Mouse (Mus musculus) CH12.LX (cell line): ENCODE data around the gene Gm20388. TPM values are rescaled to one million over a fixed set of nuclear protein-coding genes. Genes with fewer than 3 reads are reported as not detected.

ENCODE experiments used
- DNase-seq: peaks from one replicate; pipeline ENCODE4 v3.0.0-alpha.2; 2013; ENCODE audit errors: extremely low read depth
- H3K27ac ChIP-seq: 2 replicates; pipeline ENCODE4 v1.5.1; 2012; ENCODE audit warnings: low read depth, mild to moderate bottlenecking, control low read depth, moderate library complexity; ENCODE audit not compliant: insufficient read depth
- H3K27me3 ChIP-seq: replicated peaks from 2 replicates; pipeline ENCODE3; 2012; ENCODE audit warnings: inconsistent platforms
- H3K36me3 ChIP-seq, 2 experiments: replicated peaks in 1 of 2; 2 replicates each; pipeline versions ENCODE3 to v1.6.1; 2012; ENCODE audit warnings: inconsistent platforms in 1 of 2, low read length in 1 of 2, mild to moderate bottlenecking in 1 of 2, mixed read lengths in 1 of 2, moderate library complexity in 1 of 2; ENCODE audit not compliant: control insufficient read depth in 1 of 2, insufficient read depth in 1 of 2
- H3K4me1 ChIP-seq, 2 experiments: 2 replicates each; pipeline ENCODE4 v1.6.1; 2012; ENCODE audit warnings: inconsistent platforms in 1 of 2, moderate library complexity in 1 of 2; ENCODE audit not compliant: insufficient read depth in 2 of 2, control insufficient read depth in 1 of 2
- H3K4me2 ChIP-seq: 2 replicates; pipeline ENCODE4 v1.6.1; 2012; ENCODE audit warnings: low read depth, mild to moderate bottlenecking, control low read depth; ENCODE audit not compliant: poor library complexity, insufficient read depth, severe bottlenecking
- H3K4me3 ChIP-seq, 3 experiments: fragments of 150-350 bp in 1 of 3; sonication (generic) in 1 of 3; replicated peaks in 1 of 3; 2 replicates each; pipeline versions ENCODE3 to v1.5.1; 2011 to 2012; ENCODE audit warnings: low read depth in 2 of 3, low read length in 2 of 3, mild to moderate bottlenecking in 2 of 3, moderate library complexity in 2 of 3, control low read depth in 1 of 3, improper control_type of control experiment in 1 of 3, inconsistent platforms in 1 of 3, mixed read lengths in 1 of 3; ENCODE audit not compliant: poor library complexity in 1 of 3
- H3K79me2 ChIP-seq: replicated peaks from 2 replicates; pipeline ENCODE4 v1.6.1; 2012; ENCODE audit warnings: mild to moderate bottlenecking, moderate library complexity; ENCODE audit not compliant: control insufficient read depth, poor library complexity, insufficient read depth, severe bottlenecking; ENCODE audit errors: extremely low read depth
- H3K9ac ChIP-seq: 2 replicates; pipeline ENCODE4 v1.6.1; 2012; ENCODE audit warnings: low read depth, mild to moderate bottlenecking, control low read depth, moderate library complexity; ENCODE audit not compliant: insufficient read depth
- H3K9me3 ChIP-seq: replicated peaks from 2 replicates; pipeline ENCODE3; 2012; ENCODE audit warnings: low read length, inconsistent platforms, mixed read lengths
- BHLHE40 ChIP-seq: IDR thresholded peaks from 2 replicates; pipeline ENCODE4 v1.6.1; 2011; ENCODE audit warnings: mild to moderate bottlenecking, low read depth, low read length, improper control_type of control experiment
- CHD1 ChIP-seq: IDR thresholded peaks from 2 replicates; pipeline ENCODE4 v1.6.1; 2012; ENCODE audit warnings: low read depth, low read length, improper control_type of control experiment, inconsistent platforms
- CTCF ChIP-seq, 2 experiments: IDR thresholded peaks in 1 of 2; conservative IDR thresholded peaks in 1 of 2; 2 replicates each; pipeline ENCODE4 v1.5.1; 2011 to 2012; ENCODE audit warnings: low read depth in 2 of 2, low read length in 2 of 2, improper control_type of control experiment in 1 of 2, inconsistent platforms in 1 of 2, mild to moderate bottlenecking in 1 of 2, moderate library complexity in 1 of 2
- HCFC1 ChIP-seq: IDR thresholded peaks from 2 replicates; pipeline ENCODE4 v1.6.1; 2012; ENCODE audit warnings: low read depth, mild to moderate bottlenecking, inconsistent platforms, low read length, improper control_type of control experiment
- IRF4 ChIP-seq: IDR thresholded peaks from 2 replicates; pipeline ENCODE4 v1.6.1; 2014; ENCODE audit warnings: low read depth, mild to moderate bottlenecking, inconsistent platforms, low read length, improper control_type of control experiment
- KAT2A ChIP-seq: IDR thresholded peaks from 2 replicates; pipeline ENCODE4 v1.6.1; 2012; ENCODE audit warnings: low read length, improper control_type of control experiment, inconsistent platforms; ENCODE audit not compliant: insufficient replicate concordance
- MAFK ChIP-seq: IDR thresholded peaks from 2 replicates; pipeline ENCODE4 v1.6.1; 2011; ENCODE audit warnings: low read length, improper control_type of control experiment; ENCODE audit not compliant: insufficient replicate concordance
- MEF2A ChIP-seq: IDR thresholded peaks from 2 replicates; pipeline ENCODE4 v1.6.1; 2014; ENCODE audit warnings: low read depth, mild to moderate bottlenecking, inconsistent platforms, low read length, improper control_type of control experiment, borderline replicate concordance
- NELFE ChIP-seq: IDR thresholded peaks from 2 replicates; pipeline ENCODE4 v1.6.1; 2011; ENCODE audit warnings: low read depth, low read length, improper control_type of control experiment
- POLR2AphosphoS2 ChIP-seq: IDR thresholded peaks from 2 replicates; pipeline ENCODE4 v1.6.1; 2011; ENCODE audit warnings: low read depth, low read length, improper control_type of control experiment
- RCOR1 ChIP-seq: conservative IDR thresholded peaks from 2 replicates; pipeline ENCODE4 v1.6.1; 2012; ENCODE audit warnings: low read depth, mild to moderate bottlenecking, inconsistent platforms, low read length, improper control_type of control experiment
- SIN3A ChIP-seq: IDR thresholded peaks from 2 replicates; pipeline ENCODE4 v1.6.1; 2012; ENCODE audit warnings: low read length, improper control_type of control experiment, inconsistent platforms
- UBTF ChIP-seq: IDR thresholded peaks from 2 replicates; pipeline ENCODE4 v1.6.1; 2012; ENCODE audit warnings: low read depth, mild to moderate bottlenecking, inconsistent platforms, low read length, improper control_type of control experiment, moderate library complexity
- ZC3H11A ChIP-seq: IDR thresholded peaks from 2 replicates; pipeline ENCODE4 v1.6.1; 2012; ENCODE audit warnings: low read depth, mild to moderate bottlenecking, inconsistent platforms, low read length, improper control_type of control experiment
- ZMIZ1 ChIP-seq: IDR thresholded peaks from 2 replicates; pipeline ENCODE4 v1.6.1; 2012; ENCODE audit warnings: low read depth, mild to moderate bottlenecking, inconsistent platforms, low read length, improper control_type of control experiment
- dilution Hi-C: fragments of 300-500 bp; cut with MboI; formaldehyde crosslinking; loops from 2 replicates; pipeline ENCODE4 v1.14.3; 2020; ENCODE audit warnings: low sequenced_read_pairs; ENCODE audit not compliant: extremely low pct_unique_long_range_greater_than_20kb, extremely low pct_ligation_motif_present
- in situ Hi-C: fragments of 300-500 bp; cut with MboI; formaldehyde crosslinking; loops from 3 replicates; pipeline ENCODE4 v1.14.3; 2019; ENCODE audit warnings: low sequenced_read_pairs, low pct_ligation_motif_present, low pct_unique_long_range_greater_than_20kb, mixed read lengths
- polyA plus RNA-seq: library from polyadenylated mRNA; unstranded; fragments of >175 nt; gene quantifications from 2 replicates; pipeline ENCODE4 v1.2.1, GENCODE M21; 2012; ENCODE audit warnings: low read depth; ENCODE audit not compliant: insufficient read length
- total RNA-seq, 2 experiments: library from RNA; depleted of rRNA; stranded (reverse); fragments of 300-350 nt in 1 of 2; fragments of >200 nt in 1 of 2; gene quantifications; 2 replicates each; pipeline ENCODE4 v1.2.3; 2012 to 2014

The Gm20388 gene
- total and polyA plus RNA-seq, 3 experiments: 14.8 to 26.3 (median 22.2) TPM

DNA sequence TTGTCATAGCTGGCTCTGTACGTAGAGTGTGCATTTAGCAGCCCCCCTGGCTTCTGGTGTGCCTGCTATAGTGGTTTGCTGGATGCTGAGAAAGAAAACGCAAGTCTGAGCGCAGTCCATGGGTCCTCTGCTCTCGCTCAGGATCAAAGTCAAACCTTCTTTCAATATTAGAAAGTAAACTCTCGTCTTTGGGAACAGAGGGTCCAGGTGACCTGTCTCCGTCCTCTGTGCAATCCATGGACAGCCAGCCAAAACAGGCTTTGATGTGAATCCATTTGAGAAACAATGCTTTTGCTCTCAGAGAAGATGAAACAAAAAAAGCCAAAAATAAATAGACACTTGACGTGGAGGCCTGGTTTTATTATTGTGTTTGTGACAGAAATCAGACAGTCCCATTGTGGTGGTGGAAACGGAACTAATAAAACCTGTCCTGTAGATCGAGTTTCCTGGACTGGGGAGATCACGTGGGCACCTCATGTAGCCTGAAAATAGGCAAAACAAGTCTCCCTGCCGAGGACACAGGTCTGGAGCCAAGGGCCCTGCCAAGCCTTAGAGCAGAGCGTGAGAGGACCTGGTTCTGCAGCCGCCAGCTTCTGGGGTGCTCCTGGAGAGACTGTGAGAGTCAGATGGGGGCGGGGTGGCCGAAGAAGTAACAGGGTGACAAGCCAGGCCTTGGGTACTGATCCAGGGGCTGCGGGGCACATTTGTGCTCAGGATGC, 3902.7 kb downstream of the Gm20388 start:
- peaks cover 0 to 3% of the 10 kb centered on the region in 2 experiments; a peak in 1 of 4 replicates for H3K4me1 ChIP-seq
- no peak overlapping the region for H3K4me2 ChIP-seq
- H3K4me3 ChIP-seq: no peak overlapping the region
- H3K27ac ChIP-seq: no peak overlapping the region
- peaks cover 4% of the 10 kb centered on the region for H3K9me3 ChIP-seq
- H3K36me3 ChIP-seq: no peaks in the 10 kb centered on the region
- TF ChIP-seq POLR2AphosphoS2 (no peak), SIN3A (no peak), KAT2A (no peak), CTCF (conservative IDR thresholded peaks at IDR 0.05 in 1 of 2, IDR thresholded peaks at IDR 0.05 in 1 of 2; ENCODE audit: low read depth in 2 of 2, low read length in 2 of 2) (no peak), CHD1 (no peak), NELFE (no peak), IRF4 (no peak), ZMIZ1 (no peak), BHLHE40 (no peak), RCOR1 (no peak), UBTF (no peak), ZC3H11A (no peak), MEF2A (no peak)
- TF ChIP-seq, all 38 proteins: peak for 0
- peaks cover 19% of the 10 kb centered on the region for H3K27me3 ChIP-seq
- in situ Hi-C loops: no loop called here
- no peak for DNase-seq
- no peaks in the 10 kb centered on the region for H3K79me2 ChIP-seq
- dilution Hi-C loops: no loop called here
- no peak overlapping the region for H3K9ac ChIP-seq

DNA sequence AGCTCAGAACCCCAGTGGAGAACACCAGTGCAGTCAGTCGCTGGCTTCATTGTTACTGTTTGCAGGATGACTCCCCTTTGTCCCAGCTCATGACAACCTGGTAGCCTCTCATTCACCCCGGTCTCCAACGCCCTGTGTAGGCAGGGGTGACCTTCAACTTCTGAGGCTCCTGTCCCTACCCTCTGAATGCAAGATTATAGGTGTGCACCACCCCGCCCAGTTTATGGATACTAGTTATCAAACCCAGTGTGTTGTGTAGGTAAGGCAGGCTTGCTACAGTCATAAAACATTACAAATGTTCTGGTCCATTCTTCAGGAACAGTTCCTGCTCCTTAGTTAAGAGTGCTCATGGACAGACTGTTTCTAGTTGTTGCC, 3903.2 kb downstream of the Gm20388 start:
- no peak for TF ChIP-seq KAT2A
- TF ChIP-seq MAFK: no peak
- TF ChIP-seq HCFC1: no peak
- no peak overlapping the region for H3K27ac ChIP-seq
- DNase-seq: no peak
- H3K27me3 ChIP-seq: peaks cover 23% of the 10 kb centered on the region
- no peak overlapping the region for H3K9ac ChIP-seq
- peaks cover 0 to 3% of the 10 kb centered on the region in 2 experiments; a peak in 1 of 4 replicates for H3K4me1 ChIP-seq
- H3K4me2 ChIP-seq: no peak overlapping the region
- H3K9me3 ChIP-seq: peaks cover 6% of the 10 kb centered on the region
- H3K79me2 ChIP-seq: no peaks in the 10 kb centered on the region
- in situ Hi-C loops: no loop called here
- dilution Hi-C loops: no loop called here
- no peaks in the 10 kb centered on the region for H3K36me3 ChIP-seq
- H3K4me3 ChIP-seq: no peak overlapping the region
